Mouse (Mus musculus): Measurements from ENCODE around the gene Dchs2.
"Not testable (repeated sequence)": the region's sequence is repeated elsewhere in the genome, so short reads cannot be mapped to it uniquely, and the experiment has no call there.

Dchs2 gene

GRCm38 (mm10) chr3:83127726-83128448 lies at the start of gene Dchs2:
Gene Dchs2 (plus strand): TSS chr3:83127948.
- CTCF ChIA-PET, result no interaction called here

GRCm38 (mm10) chr3:83080567-83081055 lies 47.1 kb upstream of the Dchs2 start:
- CTCF ChIA-PET, result no interaction called here

- CTCF ChIA-PET, result no interaction called here
Measured at GRCm38 (mm10) chr3:83097586-83097985, 30.2 kb upstream of the Dchs2 start.

- CTCF ChIA-PET, result no interaction called here
Measured at GRCm38 (mm10) chr3:83098546-83099034, 29.2 kb upstream of the Dchs2 start.

DNA sequence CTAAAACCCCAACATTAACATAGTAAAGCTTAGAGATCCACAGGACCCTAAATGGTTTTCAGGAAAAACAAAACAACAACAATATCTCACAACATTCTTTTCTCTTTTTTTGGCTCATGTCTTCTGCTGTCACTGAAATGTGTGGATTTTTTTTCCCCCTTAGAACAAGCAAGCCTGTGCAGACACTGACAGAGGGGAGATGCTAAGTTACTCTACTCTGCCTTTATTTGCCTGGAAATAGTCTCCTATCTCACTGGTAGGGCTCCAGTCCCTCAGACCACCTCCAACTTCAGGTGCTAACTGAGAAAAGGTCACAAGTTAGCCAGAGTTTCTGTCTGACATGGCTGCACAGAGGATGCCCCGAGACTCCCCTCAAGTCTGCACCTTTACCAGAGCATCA lies 28.6 kb upstream of the Dchs2 start:
- CTCF ChIA-PET, result no interaction called here

DNA sequence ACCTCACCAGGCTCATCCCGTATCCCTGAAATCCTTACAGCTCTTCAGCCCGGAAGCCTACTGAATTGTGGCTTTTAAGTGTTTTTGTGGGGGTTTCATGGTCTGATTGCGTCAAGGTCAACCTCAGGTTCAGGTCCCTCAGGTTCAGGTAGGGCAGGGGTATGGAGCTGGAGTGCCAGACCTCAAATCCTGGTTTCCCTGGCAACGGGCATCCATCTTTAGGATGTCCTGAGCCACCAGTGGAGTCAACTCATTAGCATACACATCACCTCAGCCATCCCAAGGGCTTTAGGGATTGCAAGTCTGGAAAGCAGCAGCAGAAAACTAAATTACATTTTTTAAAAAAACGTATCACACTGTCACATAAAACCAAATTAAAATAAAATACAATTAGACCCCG lies 28.1 kb upstream of the Dchs2 start:
- CTCF ChIA-PET, result no interaction called here

DNA sequence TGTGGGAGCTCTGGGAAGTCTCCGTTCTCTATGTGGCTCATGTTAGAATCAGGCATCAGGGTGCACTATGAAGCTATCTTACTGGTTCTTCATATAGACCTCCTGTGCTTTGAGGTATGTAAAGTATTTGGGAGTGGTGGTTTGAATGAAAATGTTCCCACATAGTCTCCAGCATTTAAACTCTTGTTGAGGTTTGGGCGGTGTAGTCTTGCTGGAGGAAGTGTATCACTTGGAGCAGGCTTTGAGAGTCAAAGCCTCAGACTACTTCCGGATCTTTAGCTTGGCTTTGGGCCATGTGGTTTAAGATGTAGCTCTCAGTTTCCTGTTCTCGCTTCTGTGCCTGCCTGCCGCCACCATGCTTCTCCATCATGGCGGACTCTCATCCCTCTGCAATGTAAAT lies 25.5 kb upstream of the Dchs2 start:
- CTCF ChIA-PET, result no interaction called here

GRCm38 (mm10) chr3:83110163-83110562 lies 17.6 kb upstream of the Dchs2 start:
- CTCF ChIA-PET, result interaction anchor here (0.6 to 0.7 kb wide), 2 partner anchors 23 to 1772 kb away, joined by 3 to 10 read pairs; no protein-coding TSS in a partner anchor

DNA sequence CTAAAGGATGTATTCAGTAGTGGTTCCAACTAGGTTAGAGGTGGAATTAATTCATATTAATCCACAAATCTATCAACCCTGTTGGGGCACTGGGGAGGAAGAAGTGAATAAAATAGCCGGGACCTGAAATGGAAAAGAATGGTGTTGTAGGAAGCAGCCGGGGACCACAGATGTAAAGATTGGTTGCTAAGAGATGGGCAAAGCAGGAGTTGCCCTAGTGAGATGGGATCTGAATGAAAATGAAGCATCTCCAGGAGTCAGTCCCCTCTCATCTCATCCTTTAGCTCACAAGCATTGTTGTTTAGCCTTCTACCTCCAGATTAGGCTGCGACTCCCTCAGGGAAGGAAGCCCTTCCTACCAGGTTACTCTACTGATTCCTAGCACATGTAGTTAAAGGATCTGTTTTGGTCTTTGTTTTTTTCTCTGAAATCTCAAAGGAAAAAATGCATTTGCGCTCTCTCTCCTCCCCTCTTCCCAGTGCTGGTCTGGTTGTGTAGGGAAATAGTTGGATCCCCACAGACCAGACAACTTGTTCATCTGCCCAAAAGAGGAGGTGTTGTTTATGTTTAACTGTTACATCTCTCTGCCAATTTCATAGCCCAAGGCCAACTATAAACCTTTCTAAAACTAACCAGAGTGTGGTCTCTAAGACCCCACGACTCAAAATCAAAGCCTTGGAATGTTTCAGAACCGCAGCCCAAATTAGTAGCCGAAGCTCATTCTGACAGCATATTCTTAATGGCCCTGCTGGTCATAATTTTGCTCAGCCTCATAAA lies 16.1 kb upstream of the Dchs2 start:
- CTCF ChIA-PET, result no interaction called here

GRCm38 (mm10) chr3:83112869-83113268 lies 14.9 kb upstream of the Dchs2 start:
- CTCF ChIA-PET, result no interaction called here

GRCm38 (mm10) chr3:83114946-83115345 lies 12.8 kb upstream of the Dchs2 start:
- CTCF ChIA-PET, result no interaction called here

GRCm38 (mm10) chr3:83117592-83117991 lies 10.2 kb upstream of the Dchs2 start:
- CTCF ChIA-PET, result no interaction called here

GRCm38 (mm10) chr3:83123945-83124344 lies 3.8 kb upstream of the Dchs2 start:
- CTCF ChIA-PET, result not testable (repeated sequence)

DNA sequence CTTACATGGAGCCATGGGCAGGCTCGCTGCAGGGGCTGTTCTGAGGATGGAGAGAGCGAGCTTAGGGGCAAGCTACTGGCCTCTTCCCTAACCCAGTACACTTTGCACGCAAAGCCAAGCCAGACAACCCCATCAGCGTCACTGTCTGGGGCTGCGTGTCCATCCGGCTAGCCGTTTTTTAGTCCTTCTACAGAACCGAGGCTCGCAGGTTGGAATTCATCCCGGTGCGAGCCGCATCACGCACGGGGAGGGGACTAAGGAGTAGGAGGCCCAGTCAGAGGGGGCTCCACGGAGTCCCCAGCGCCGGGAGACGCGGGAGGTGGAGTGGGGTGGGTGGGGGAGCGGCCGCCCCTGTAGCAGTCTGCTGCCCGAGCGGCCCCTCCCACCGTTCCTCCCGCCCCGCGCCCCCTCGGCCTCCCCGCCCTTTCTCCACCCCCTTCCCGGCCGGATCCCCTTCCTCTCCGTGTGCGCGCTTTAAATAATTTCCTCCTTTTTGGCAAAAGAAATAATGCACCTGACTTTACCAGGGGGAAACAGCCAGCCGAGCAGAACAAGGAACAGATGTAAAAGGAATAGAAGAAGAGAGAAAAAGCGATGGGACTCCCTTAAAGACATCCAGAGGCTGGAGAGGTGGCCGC lies 541 bp upstream of the Dchs2 start:
- CTCF ChIA-PET, result no interaction called here

GRCm38 (mm10) chr3:83128449-83128922 lies 738 bp downstream of the Dchs2 start:
- CTCF ChIA-PET, result no interaction called here

- CTCF ChIA-PET, result no interaction called here
Measured at GRCm38 (mm10) chr3:83129151-83129550, 1.4 kb downstream of the Dchs2 start.

- CTCF ChIA-PET, result no interaction called here
Measured at GRCm38 (mm10) chr3:83136413-83136812, 8.7 kb downstream of the Dchs2 start.

DNA sequence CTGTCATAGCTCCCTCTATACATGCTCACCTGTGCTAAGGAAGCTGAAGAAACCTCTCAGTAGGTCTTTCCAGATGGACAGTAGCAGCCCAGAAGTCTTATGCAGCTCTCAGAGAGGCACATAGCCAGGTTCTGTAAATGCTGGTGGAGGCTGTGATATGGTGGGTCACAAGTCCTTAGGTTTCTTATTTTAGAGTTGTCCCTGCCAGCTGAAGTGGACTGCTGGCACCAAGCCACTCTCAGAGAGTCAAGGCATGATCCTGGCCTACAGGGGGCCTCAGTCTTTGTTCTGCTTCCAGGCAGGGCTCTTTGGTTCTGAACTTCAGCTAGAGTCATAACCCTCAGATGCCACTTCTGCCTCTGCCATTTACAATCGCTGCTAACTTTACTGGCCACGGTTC lies 11.1 kb downstream of the Dchs2 start:
- CTCF ChIA-PET, result no interaction called here

GRCm38 (mm10) chr3:83145610-83146009 lies 17.9 kb downstream of the Dchs2 start:
- CTCF ChIA-PET, result no interaction called here

DNA sequence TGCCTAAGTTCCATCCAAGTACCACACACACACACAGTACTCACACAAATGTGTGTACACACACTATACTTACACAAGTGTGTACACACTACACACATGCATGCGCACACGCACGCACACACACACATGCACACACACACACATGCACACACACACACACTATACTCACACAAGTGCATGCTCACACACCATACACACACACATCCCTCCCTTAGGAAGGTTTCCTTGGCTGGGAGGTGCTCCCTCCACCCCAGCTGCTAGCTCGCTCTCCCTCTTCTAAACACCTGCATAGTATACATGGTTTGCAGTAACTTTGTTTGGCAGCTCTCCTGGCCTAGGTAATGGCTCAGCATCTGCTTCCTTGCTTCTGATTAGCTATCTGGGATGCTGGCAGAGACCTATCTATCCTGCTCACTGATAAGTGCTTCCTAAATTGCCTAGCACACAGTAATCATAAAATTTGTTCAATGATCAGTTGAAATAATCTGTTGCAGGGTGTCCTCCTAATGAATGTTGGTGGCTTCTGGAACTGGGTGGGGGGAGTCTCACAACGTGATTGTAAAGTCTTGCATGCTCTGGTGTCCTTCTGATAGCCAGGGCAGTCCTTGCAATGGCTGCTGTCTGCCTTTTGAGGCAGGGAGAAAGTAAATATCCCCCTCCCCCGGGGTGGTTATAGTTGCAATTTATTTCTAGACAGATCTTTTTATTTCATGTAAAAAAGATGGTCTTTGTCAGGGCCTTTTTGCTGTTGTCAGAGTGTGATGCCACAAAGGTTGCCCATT lies 19.7 kb downstream of the Dchs2 start:
- CTCF ChIA-PET, result no interaction called here

DNA sequence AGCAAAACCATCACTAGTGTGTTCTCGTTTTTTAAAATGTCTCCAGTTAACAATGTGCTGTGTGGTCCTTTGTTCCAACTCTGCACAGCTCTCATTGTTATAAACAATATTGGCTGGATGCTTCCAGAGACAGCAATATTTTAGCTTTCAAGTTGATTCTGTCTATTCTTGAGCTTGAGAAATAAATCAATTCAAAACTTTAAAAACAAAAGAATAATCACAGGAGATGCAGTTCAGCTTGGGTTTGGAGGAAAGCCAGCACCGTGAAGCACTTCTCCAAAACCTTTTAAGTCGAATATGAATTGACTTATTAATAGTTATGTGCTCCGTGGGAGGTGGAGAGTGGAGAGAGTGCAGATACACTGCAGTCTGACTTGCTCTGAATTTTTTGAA lies 20.3 kb downstream of the Dchs2 start:
- CTCF ChIA-PET, result no interaction called here

DNA sequence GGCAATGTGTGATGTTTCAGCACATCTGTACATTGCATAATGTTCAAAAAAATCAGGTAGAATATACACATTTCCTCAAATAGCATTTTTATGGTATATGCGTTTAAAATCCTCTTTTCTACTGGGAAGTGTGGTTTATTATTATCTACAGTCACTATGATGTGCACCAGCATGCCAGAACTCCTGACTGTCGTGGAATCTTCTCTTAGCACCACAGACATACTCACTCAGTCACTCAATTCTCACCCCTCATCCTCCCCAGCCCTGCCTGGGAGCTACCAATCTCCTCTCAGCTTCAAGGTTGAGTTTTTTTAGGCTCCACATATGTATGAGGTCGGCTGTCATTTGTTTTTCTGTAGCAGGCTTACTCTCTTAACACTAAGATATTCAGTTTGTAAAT lies 20.8 kb downstream of the Dchs2 start:
- CTCF ChIA-PET, result no interaction called here
